Mouse (Mus musculus) hindbrain, embryonic 12.5 days (tissue): ENCODE results near the gene Hsd3b7. TPM values are rescaled to one million over a fixed set of nuclear protein-coding genes. Genes with fewer than 3 reads are reported as not detected.

ENCODE experiments used
- ATAC-seq: fragments of 200-750 bp; cut with Nextera tagmentation; 2 replicates; pipeline ENCODE4 v1.8.0; 2017; ENCODE audit warnings: moderate TSS enrichment; ENCODE audit not compliant: low FRiP score
- H3K27ac ChIP-seq: fragments of 300-500 bp; sonication (generic); 2 replicates; pipeline ENCODE4 v1.5.1; 2016; ENCODE audit warnings: mild to moderate bottlenecking
- H3K27me3 ChIP-seq: fragments of 300-500 bp; sonication (generic); 2 replicates; pipeline ENCODE4 v1.6.1; 2016; ENCODE audit warnings: mild to moderate bottlenecking
- H3K36me3 ChIP-seq: fragments of 300-500 bp; sonication (generic); 2 replicates; pipeline ENCODE4 v1.6.1; 2016; ENCODE audit warnings: mild to moderate bottlenecking
- H3K4me1 ChIP-seq: fragments of 300-500 bp; sonication (generic); 2 replicates; pipeline ENCODE4 v1.6.1; 2016
- H3K4me2 ChIP-seq: fragments of 300-500 bp; sonication (generic); replicated peaks from 2 replicates; pipeline ENCODE4 v1.6.1; 2016; ENCODE audit warnings: mild to moderate bottlenecking
- H3K4me3 ChIP-seq: fragments of 300-500 bp; sonication (generic); 2 replicates; pipeline ENCODE4 v1.5.1; 2016; ENCODE audit warnings: mild to moderate bottlenecking
- H3K9ac ChIP-seq: fragments of 300-500 bp; sonication (generic); 2 replicates; pipeline ENCODE4 v1.6.1; 2016; ENCODE audit warnings: mild to moderate bottlenecking, moderate library complexity
- H3K9me3 ChIP-seq: fragments of 300-500 bp; sonication (generic); replicated peaks from 2 replicates; pipeline ENCODE4 v1.6.1; 2016; ENCODE audit warnings: mild to moderate bottlenecking
- WGBS: fragments of 180-500 bp; shearing (Covaris S2); methylation state at CpG from one replicate; pipeline ENCODE4 v1.1.7; 2016; 5-methylcytosine and 5-hydroxymethylcytosine counted together
- polyA plus RNA-seq: library from polyadenylated mRNA; unstranded; fragments of >200 nt; fragmentation: Nextera tagmentation; extraction: Ambion mirVana; gene quantifications from 2 replicates; pipeline ENCODE4 v1.2.1, GENCODE M21; 2016

Hsd3b7 gene
- polyA plus RNA-seq, 1 experiment from 2014 or later = 8.8 TPM

DNA sequence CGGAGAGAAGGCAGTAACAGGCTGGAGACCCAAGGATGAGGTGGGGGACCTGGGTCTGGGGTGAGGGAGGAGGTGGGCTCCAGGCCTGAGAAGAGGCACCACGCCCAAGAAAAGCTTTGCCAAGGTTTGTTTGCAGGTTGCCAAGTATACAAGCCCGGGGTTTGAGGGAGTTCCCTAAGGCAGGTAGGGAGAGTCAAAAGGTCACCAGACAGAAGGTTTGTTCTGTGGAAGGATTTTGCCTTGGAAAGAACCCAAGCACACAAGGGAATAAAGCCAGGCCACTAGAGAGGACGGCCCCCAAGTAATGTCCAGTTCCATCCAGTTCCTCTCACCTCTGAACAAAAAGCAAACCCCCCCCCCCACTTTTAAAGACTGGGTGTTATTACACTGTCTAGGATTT is 10.8 kb downstream of the Hsd3b7 start:
- WGBS = 89% methylated on average over 4 of the region's 4 CpGs

DNA sequence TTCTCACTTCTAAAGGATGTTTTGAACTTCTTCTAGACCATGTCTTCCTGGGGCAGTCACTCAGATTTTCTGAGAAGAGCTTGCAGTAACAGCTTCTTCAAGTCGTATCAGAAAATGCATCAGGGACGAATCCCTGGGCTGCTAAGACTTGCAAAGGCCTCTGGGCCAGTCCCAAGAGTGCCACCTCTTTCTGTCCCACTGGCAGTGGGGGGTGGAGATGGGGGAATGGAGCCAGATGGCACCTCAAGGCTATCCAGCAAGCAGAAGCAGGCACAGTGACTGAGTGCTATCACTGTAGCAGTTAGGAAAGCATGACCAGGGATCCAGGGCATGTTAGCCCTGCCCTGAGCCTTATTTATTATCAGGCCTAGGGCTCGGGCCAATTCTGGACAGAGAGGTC is 11.9 kb downstream of the Hsd3b7 start:
- Histone ChIP-seq H3K27me3 (no peaks in the 10 kb centered on the region), H3K4me1 (peaks cover 10% of the 10 kb centered on the region), H3K4me2 (no peak overlapping the region), H3K27ac (no peak overlapping the region), H3K9me3 (no peaks in the 10 kb centered on the region), H3K9ac (no peak overlapping the region), H3K36me3 (peaks cover 45% of the 10 kb centered on the region), H3K4me3 (no peak overlapping the region)
- no peak for ATAC-seq
- 84% methylated on average over 3 of the region's 3 CpGs for WGBS

More for the DNA sequence above, 10.8 kb downstream of the Hsd3b7 start:
- peaks cover 51% of the 10 kb centered on the region for H3K36me3 ChIP-seq
- peaks cover 6% of the 10 kb centered on the region for H3K4me1 ChIP-seq
- no peak overlapping the region for H3K27ac ChIP-seq
- H3K4me3 ChIP-seq = no peak overlapping the region
- no peak overlapping the region for H3K9ac ChIP-seq
- no peak for ATAC-seq
- no peak overlapping the region for H3K4me2 ChIP-seq
- no peaks in the 10 kb centered on the region for H3K9me3 ChIP-seq
- no peaks in the 10 kb centered on the region for H3K27me3 ChIP-seq

DNA sequence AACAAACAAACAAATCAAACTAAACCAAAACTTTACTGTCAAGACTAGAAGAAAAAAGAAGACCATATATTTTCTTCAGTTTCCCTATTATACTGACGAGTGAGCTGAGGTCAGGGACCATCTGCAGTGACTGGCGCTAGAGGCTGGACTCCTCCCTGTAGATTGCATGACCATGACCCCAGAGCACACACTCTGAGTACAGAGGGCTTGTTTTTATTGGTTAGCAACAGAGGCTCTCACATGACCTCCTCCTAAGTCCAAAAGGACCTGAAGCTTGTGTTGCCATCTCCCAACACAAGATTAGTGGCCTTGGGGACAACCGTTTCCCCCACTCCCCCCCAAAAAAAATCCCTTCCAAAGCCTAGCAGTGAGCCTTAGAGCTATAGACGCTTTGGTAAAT is 13.4 kb downstream of the Hsd3b7 start:
- H3K9me3 ChIP-seq = no peaks in the 10 kb centered on the region
- no peak overlapping the region for H3K4me3 ChIP-seq
- H3K4me1 ChIP-seq = peaks cover 10% of the 10 kb centered on the region
- no peak for ATAC-seq
- 81% methylated on average over 4 of the region's 4 CpGs for WGBS
- H3K27me3 ChIP-seq = no peaks in the 10 kb centered on the region
- H3K27ac ChIP-seq = no peak overlapping the region
- no peak overlapping the region for H3K9ac ChIP-seq
- H3K36me3 ChIP-seq = peaks cover 44% of the 10 kb centered on the region
- H3K4me2 ChIP-seq = no peak overlapping the region

DNA sequence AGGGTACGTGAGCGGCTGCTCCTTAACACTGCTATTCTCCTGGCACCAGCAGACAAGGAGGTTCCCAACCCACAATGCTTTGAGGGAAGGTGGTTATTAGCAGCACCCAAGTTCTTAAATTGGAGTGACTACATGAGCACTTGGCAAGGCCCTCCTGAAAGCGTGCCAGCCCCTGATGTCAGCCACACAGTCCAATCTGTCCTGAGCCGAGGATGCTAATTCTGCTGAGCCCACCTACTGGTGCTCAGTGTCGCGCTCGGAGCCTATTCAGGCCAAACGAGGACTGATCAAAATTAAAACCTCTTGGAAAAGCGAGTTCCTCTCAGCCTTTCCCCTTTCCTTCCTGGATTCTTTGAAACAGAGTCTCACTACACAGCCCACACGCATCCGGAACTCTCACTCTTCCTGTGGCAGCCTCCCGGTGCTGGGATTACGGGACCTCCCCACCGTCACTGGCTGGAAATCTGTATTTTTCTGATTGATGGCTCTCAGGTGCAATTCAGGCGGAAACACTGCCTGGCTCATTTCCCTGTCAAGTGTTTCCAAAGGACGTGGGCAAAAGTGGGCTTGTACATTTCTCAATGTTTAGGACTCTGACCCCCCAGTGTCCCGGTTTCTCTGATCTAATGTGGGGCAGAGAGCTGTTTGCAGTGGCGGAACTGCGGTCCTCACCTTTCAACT is 14.0 kb downstream of the Hsd3b7 start:
- H3K4me1 ChIP-seq = peaks cover 10% of the 10 kb centered on the region
- peaks cover 46% of the 10 kb centered on the region for H3K36me3 ChIP-seq
- no peaks in the 10 kb centered on the region for H3K27me3 ChIP-seq
- ATAC-seq = no peak
- WGBS = 89% methylated on average over 19 of the region's 19 CpGs
- no peak overlapping the region for H3K4me2 ChIP-seq
- H3K9ac ChIP-seq = no peak overlapping the region
- H3K4me3 ChIP-seq = no peak overlapping the region
- no peaks in the 10 kb centered on the region for H3K9me3 ChIP-seq
- H3K27ac ChIP-seq = no peak overlapping the region

GRCm38 (mm10) chr7:127815116-127815665 is 14.8 kb downstream of the Hsd3b7 start:
- Histone ChIP-seq H3K9me3 (no peaks in the 10 kb centered on the region), H3K36me3 (peaks cover 46% of the 10 kb centered on the region), H3K4me1 (peaks cover 10% of the 10 kb centered on the region), H3K9ac (no peak overlapping the region), H3K4me2 (no peak overlapping the region), H3K27me3 (no peaks in the 10 kb centered on the region), H3K27ac (no peak overlapping the region), H3K4me3 (no peak overlapping the region)
- WGBS = 94% methylated on average over 15 of the region's 15 CpGs
- ATAC-seq = no peak

DNA sequence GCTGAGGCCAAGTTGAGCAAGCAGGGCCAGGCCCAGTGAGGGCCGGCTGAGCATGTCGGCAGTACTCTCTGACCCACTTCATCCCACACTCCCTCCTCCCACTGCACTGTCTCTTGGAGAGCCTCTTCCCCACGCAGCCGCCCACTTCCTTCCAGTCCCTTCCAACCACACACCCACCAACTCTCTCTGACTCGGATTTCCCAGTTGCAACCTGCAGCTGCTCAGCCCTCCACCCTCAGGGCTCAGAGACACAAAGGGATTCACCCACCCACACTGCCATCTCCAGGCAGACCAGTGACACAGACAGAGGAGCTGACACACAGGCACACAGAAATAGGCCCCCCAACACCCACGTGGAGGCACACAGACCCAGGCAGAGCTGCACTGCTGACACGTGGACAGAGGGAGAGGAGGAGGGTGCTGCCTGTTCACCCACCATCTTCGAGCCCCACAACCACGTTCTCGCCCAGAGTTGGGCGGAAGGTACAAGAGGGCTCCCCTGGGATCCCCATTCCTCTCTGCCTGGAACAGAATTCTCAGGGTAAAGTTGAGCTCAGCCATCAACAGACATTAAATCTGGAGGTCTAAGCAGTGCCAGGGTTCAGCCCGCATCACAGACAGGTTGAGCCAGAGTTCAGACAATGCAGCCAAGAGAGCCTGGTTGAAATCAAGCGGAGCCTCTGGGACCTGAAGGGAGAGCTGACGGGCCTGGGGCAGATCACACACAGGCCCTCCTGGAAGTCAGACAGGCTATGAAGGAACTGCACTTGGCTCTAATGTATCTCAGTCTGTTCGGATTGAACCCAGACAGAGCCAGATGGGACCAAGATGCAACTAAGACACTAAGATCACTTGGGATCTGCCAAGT is 15.8 kb downstream of the Hsd3b7 start:
- Histone ChIP-seq H3K9me3 (no peaks in the 10 kb centered on the region), H3K36me3 (peaks cover 37% of the 10 kb centered on the region), H3K27me3 (no peaks in the 10 kb centered on the region), H3K27ac (no peak overlapping the region), H3K4me3 (no peak overlapping the region), H3K4me1 (peaks cover 10% of the 10 kb centered on the region), H3K4me2 (no peak overlapping the region), H3K9ac (peak overlapping the region; percentile 32)
- WGBS = 70% methylated on average over 15 of the region's 15 CpGs
- ATAC-seq = no peak

- 83% methylated on average over 7 of the region's 7 CpGs for WGBS
- ATAC-seq = no peak
- H3K27ac ChIP-seq = no peak overlapping the region
- H3K4me2 ChIP-seq = no peak overlapping the region
- no peak overlapping the region for H3K9ac ChIP-seq
- H3K36me3 ChIP-seq = peaks cover 30% of the 10 kb centered on the region
- H3K9me3 ChIP-seq = no peaks in the 10 kb centered on the region
- H3K4me1 ChIP-seq = peaks cover 13% of the 10 kb centered on the region
- no peaks in the 10 kb centered on the region for H3K27me3 ChIP-seq
- no peak overlapping the region for H3K4me3 ChIP-seq
Observed at GRCm38 (mm10) chr7:127817053-127817452, 16.6 kb downstream of the Hsd3b7 start.

DNA sequence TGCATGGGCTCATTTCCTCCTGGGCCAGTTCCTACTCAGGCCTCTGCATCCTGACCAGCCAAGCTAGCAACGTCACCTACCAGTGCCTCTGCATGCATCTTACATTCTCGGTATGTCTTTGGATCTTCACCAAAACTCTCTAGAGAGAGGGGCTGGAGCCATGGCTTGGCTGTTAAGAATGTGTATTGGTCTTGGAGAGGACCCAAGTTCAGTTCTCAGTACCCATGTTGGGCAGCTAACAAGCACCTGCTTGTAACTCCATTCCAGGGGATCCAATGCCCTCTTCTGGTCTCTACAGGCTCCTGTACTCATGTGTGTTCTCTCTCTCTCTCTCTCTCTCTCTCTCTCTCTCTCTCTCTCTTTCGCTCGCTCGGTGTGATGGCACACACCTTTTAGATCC is 17.4 kb downstream of the Hsd3b7 start:
- WGBS = 94% methylated on average over 5 of the region's 5 CpGs
- Histone ChIP-seq H3K4me3 (no peak overlapping the region), H3K9me3 (no peaks in the 10 kb centered on the region), H3K9ac (no peak overlapping the region), H3K36me3 (peaks cover 23% of the 10 kb centered on the region), H3K27me3 (no peaks in the 10 kb centered on the region), H3K4me1 (peaks cover 19% of the 10 kb centered on the region), H3K27ac (no peak overlapping the region), H3K4me2 (no peak overlapping the region)
- ATAC-seq = no peak

DNA sequence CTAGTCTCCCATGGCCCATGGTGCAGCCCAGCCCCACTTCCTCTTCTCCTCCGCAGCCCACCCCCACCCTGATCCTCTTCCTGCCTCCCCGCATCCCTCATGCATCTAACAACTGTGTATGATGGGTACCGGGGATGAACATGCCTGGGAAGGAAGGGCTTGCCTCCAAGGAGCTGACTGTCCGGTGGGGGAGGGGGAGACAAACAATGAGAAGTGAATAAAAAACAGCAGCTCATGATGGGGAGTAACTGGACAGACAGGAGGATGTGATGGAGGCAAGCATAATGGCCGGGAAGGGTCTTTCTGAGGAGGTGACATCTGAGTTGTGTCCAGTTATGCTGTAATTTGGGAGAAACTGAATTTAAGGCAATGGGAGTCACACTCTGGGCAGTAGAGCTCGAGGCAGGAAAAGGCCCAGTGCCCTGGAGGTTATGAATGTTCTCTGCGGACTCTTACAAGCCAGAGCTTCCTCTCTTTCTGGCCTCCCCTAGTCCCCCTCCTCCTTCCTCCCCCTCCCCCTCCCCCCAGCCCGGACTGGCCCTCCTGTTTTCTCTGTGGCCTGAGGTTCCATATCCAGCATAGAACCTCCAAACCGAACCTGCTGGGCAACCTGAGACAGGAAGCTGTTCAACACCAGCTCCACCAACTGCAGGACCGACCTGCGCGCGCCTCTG is 20.6 kb downstream of the Hsd3b7 start:
- Histone ChIP-seq H3K4me1 (peaks cover 33% of the 10 kb centered on the region), H3K9me3 (no peaks in the 10 kb centered on the region), H3K36me3 (0 out of 2 replicates have a peak, but pooled peaks cover 6% of the 10 kb centered on the region), H3K27ac (no peak overlapping the region), H3K27me3 (no peaks in the 10 kb centered on the region), H3K9ac (no peak overlapping the region), H3K4me3 (no peak overlapping the region), H3K4me2 (no peak overlapping the region)
- no peak for ATAC-seq
- 68% methylated on average over 13 of the region's 13 CpGs for whole genome bisulfite sequencing

GRCm38 (mm10) chr7:127822494-127822893 is 22.1 kb downstream of the Hsd3b7 start:
- Histone ChIP-seq H3K4me2 (no peak overlapping the region), H3K27me3 (no peaks in the 10 kb centered on the region), H3K36me3 (0 out of 2 replicates have a peak, but pooled peaks cover 6% of the 10 kb centered on the region), H3K27ac (no peak overlapping the region), H3K4me3 (no peak overlapping the region), H3K4me1 (peaks cover 27% of the 10 kb centered on the region), H3K9ac (no peak overlapping the region), H3K9me3 (no peaks in the 10 kb centered on the region)
- 92% methylated on average over 3 of the region's 3 CpGs for WGBS
- no peak for ATAC-seq

DNA sequence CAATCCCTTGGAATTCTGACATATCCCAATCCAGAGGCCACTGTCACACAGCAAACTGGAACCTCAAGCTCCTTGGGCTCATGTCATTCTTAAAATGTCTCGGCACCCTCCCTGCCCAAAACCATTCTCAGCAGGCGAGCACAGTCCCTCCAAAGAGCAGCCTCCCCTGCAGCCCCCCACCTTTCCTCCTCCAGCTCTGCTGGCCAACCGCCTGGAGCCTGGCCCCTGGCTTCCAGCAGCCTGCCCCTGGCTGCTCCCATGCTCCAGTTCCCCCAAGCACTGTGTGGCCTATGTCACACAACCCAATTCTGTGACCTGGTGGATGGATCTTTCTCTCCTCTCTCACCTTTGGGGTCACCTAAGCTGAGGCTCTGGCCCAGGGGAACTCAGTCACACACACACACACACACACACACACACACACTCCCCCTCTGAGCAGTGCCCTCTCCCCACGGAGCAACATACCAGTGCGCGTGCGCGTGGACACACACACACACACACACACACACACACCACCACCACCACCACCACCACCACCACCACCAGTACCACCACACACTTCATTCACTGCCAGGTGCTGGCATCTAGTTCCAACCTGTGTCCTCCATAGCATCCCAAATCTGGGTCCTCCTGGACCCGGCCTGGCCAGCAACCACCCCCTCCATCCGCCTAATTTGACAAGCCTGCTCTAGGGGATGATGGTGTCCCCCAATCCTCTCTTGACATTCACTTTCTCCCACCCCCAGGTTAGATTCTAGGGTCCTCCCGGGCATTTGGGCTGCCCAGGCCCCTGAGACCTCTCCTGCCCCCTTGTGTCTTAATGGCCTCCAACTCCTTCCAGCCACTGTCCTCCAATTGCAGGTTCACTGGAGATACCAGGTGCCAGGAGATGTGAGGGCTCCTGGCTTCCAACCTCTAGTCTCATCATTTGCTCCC is 23.1 kb downstream of the Hsd3b7 start:
- Histone ChIP-seq H3K4me1 (peaks cover 27% of the 10 kb centered on the region), H3K4me3 (peak overlapping the region; percentile 64), H3K9ac (peak overlapping the region; percentile 83), H3K27ac (peak overlapping the region; percentile 85; the same call in 1 of the 2 replicates), H3K4me2 (peak overlapping the region; percentile 54), H3K9me3 (no peaks in the 10 kb centered on the region), H3K36me3 (0 out of 2 replicates have a peak, but pooled peaks cover 3% of the 10 kb centered on the region), H3K27me3 (no peaks in the 10 kb centered on the region)
- 60% methylated on average over 11 of the region's 11 CpGs for WGBS
- peak; percentile 32 for ATAC-seq
